ENCODE assay signal across 27 mouse cellular contexts in the genomic region with DNA sequence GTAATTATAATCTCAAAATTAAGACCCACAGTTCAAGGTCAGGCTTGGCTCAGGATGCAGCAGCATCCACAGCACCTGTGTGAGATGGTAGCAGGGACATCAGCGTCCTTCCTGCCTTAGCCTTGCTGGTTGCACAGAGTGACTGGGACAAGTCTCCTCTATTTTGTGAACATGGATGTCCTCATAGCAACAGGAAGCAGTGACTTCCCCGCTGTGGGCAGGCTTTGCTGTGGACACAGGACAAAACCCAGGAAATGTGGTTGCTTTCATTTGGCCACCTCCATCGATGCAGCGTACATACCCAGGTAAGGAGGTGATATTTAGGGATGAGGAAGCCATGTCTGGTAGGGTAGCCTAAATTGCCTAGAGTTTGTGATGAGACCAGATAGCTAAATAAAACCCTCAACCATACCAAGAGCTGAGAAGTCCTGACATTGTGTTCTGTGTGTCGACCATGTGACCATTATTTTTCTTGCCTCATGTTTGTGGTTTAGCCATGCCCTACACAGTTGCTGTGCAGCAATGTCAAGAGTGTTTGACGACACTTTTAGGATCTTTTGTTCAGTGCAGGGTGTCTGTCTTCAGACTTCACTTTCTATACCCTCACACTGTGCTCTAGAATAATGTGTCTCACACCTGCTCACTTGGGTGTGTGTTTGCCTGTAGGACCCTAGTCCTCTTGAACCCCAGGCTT. TPM values are rescaled to one million over a fixed set of nuclear protein-coding genes. Genes with fewer than 3 reads are reported as not detected.
DNase-seq lines count a peak whose midpoint lies in the region; ATAC-seq lines count a peak whose summit lies in the region.
"Had no signal": no experiment of that assay in that cellular context is flagged by ENCODE, and none has a peak within 500 bp of the region (broad histone marks: within the 10 kb centered on the region; RNA-seq: fewer than 3 reads in every experiment).

No protein-coding gene starts in this region.

- H3K9ac ChIP-seq in kidney, embryonic 16.5 days (replicated peaks; ENCODE audit: low read length), result no peak overlapping the region
- H3K9ac ChIP-seq: embryonic facial prominence, embryonic 15.5 days; forebrain, embryonic 12.5 days; forebrain, postnatal 0 days; heart, embryonic 13.5 days had no signal

- H3K27ac ChIP-seq in kidney, embryonic 16.5 days (ENCODE audit: low read length), result no peak overlapping the region
- H3K27ac ChIP-seq: embryonic facial prominence, embryonic 10.5 days; embryonic facial prominence, embryonic 15.5 days; forebrain, embryonic 12.5 days; heart, embryonic 13.5 days; hindbrain, postnatal 0 days had no signal

- intact Hi-C loops in heart, postnatal 10 days (cut with DNase I), result no loop called here

- no peaks in the 10 kb centered on the region for H3K9me3 ChIP-seq in megakaryocyte, embryonic 14.5 days
- H3K9me3 ChIP-seq in kidney, embryonic 16.5 days (ENCODE audit: low read length), result no peaks in the 10 kb centered on the region
- H3K9me3 ChIP-seq: embryonic facial prominence, embryonic 10.5 days; embryonic facial prominence, embryonic 15.5 days; forebrain, embryonic 12.5 days; heart, embryonic 13.5 days had no signal

- peak overlapping the region; percentile 84 for H3K4me3 ChIP-seq in megakaryocyte, embryonic 14.5 days (replicated peaks)
- no peak overlapping the region for H3K4me3 ChIP-seq in kidney, embryonic 16.5 days (ENCODE audit: low read length)
- H3K4me3 ChIP-seq: embryonic facial prominence, embryonic 10.5 days; embryonic facial prominence, embryonic 15.5 days; forebrain, embryonic 12.5 days; heart, embryonic 13.5 days had no signal

- H3K4me2 ChIP-seq in kidney, embryonic 16.5 days (replicated peaks; ENCODE audit: low read depth, low read length), result no peak overlapping the region
- H3K4me2 ChIP-seq: embryonic facial prominence, embryonic 15.5 days; forebrain, embryonic 12.5 days; heart, embryonic 13.5 days; midbrain, embryonic 11.5 days had no signal

- DNase-seq in heart, adult 11 months, result peak; percentile 93
- no peak for DNase-seq in heart, postnatal 10 days
- DNase-seq in 416B (ENCODE audit: low read depth), result peak; percentile 61
- DNase-seq in right cerebral cortex, postnatal 36 days (ENCODE audit: low spot score in 2 of 2), result no peak
- DNase-seq in right cerebral cortex, postnatal 25 days, result no peak
- DNase-seq: adrenal gland, postnatal 14 days; cerebellum, adult 2 months; cerebellum, postnatal 14 days; forebrain, postnatal 0 days; gastrocnemius, postnatal 14 days; heart, postnatal 14 days; kidney, adult 9 months; kidney, postnatal 14 days; lung, postnatal 10 days; spleen, adult 18-20 months; thymus, postnatal 25 days had no signal

- 89% methylated on average over 6 of the region's 6 CpGs for WGBS in kidney, embryonic 16.5 days

- H3K4me1 ChIP-seq in megakaryocyte, embryonic 14.5 days, result peaks cover 71% of the 10 kb centered on the region
- H3K4me1 ChIP-seq in kidney, embryonic 16.5 days (ENCODE audit: insufficient read depth, low read length), result peaks cover 8% of the 10 kb centered on the region; the same call in 1 of the 2 replicates

- H3K36me3 ChIP-seq in megakaryocyte, embryonic 14.5 days (replicated peaks; ENCODE audit: low read length), result peaks cover 17% of the 10 kb centered on the region
- H3K36me3 ChIP-seq in kidney, embryonic 16.5 days (ENCODE audit: insufficient read depth, low read length), result no peaks in the 10 kb centered on the region
- H3K36me3 ChIP-seq: embryonic facial prominence, embryonic 10.5 days; embryonic facial prominence, embryonic 15.5 days; forebrain, embryonic 12.5 days; heart, embryonic 13.5 days had no signal

- ATAC-seq in common myeloid progenitor, adult 5-6 weeks (replicated peaks; ENCODE audit: low read depth, poor library complexity, severe bottlenecking), result peak; percentile 62
- no peak for ATAC-seq in kidney, embryonic 16.5 days (ENCODE audit: low FRiP score, low TSS enrichment)
- ATAC-seq: forebrain, postnatal 0 days; hindbrain, postnatal 0 days; intestine, postnatal 0 days; midbrain, embryonic 16.5 days had no signal

- peaks cover 9% of the 10 kb centered on the region for H3K27me3 ChIP-seq in megakaryocyte, embryonic 14.5 days (replicated peaks)
- H3K27me3 ChIP-seq in kidney, embryonic 16.5 days (ENCODE audit: insufficient read depth, low read length), result no peaks in the 10 kb centered on the region
- H3K27me3 ChIP-seq: embryonic facial prominence, embryonic 15.5 days; forebrain, embryonic 12.5 days; heart, embryonic 13.5 days had no signal

RNA-seq across cellular contexts. Expression of a gene that starts 44.7 kb away (rescaled TPM):
- total RNA-seq in heart, postnatal 10 days (2021), result 10 to 100 TPM; 17.3 to 18.6 TPM
- total RNA-seq in common myeloid progenitor, adult 5-6 weeks (2017), result 5.5 and 6.9 TPM in 2 replicates
- polyA plus RNA-seq in megakaryocyte, embryonic 14.5 days (2012; ENCODE audit: insufficient read depth, low replicate concordance), result 2.5 and 7.7 TPM in 2 replicates
- polyA plus RNA-seq in kidney, embryonic 16.5 days (2015; fragmentation: Nextera tagmentation; extraction: Ambion mirVana), result 19.2 and 21.3 TPM in 2 replicates

Comparison
In these comparisons a context has a peak if more than half of its experiments do, and no peak if none do; other contexts are left out.
1. DNase-seq: peak in heart, adult 11 months (single experiment) and 416B (single experiment); none in heart, postnatal 10 days (0 of 2), right cerebral cortex, postnatal 36 days (0 of 2) and right cerebral cortex, postnatal 25 days (single experiment).